Mouse (Mus musculus): ENCODE measurements around the gene Gm13285.
"Not testable (repeated sequence)": the region's sequence is repeated elsewhere in the genome, so short reads cannot be mapped to it uniquely, and the experiment has no call there.

Gm13285 gene

GRCm38 (mm10) chr4:88799365-88799764, at the start of gene Gm13285:
TSS of gene Gm13285 (plus strand) at chr4:88799665.
- not testable (repeated sequence) for DNase-seq (ENCODE audit: low read depth, low spot score)

GRCm38 (mm10) chr4:88749926-88750325, 49.5 kb upstream of the Gm13285 start:
- DNase-seq (ENCODE audit: low read depth, low spot score) = no peak

GRCm38 (mm10) chr4:88754818-88755340, 44.6 kb upstream of the Gm13285 start, which contains the start of gene Gm13271:
TSS of gene Gm13271 (plus strand) at chr4:88754868.
- DNase-seq (ENCODE audit: low read depth, low spot score) = not testable (repeated sequence)

GRCm38 (mm10) chr4:88756581-88757513, 42.6 kb upstream of the Gm13285 start:
- not testable (repeated sequence) for DNase-seq (ENCODE audit: low read depth, low spot score)

GRCm38 (mm10) chr4:88757628-88758031, 41.8 kb upstream of the Gm13285 start:
- DNase-seq (ENCODE audit: low read depth, low spot score) = peak; percentile 68

- not testable (repeated sequence) for DNase-seq (ENCODE audit: low read depth, low spot score)
Observed at GRCm38 (mm10) chr4:88758751-88759150, 40.7 kb upstream of the Gm13285 start.

GRCm38 (mm10) chr4:88759610-88760268, 39.7 kb upstream of the Gm13285 start, which contains the start of gene Gm13283:
TSS of gene Gm13283 (plus strand) at chr4:88760119.
- not testable (repeated sequence) for DNase-seq (ENCODE audit: low read depth, low spot score)

GRCm38 (mm10) chr4:88760431-88760830, 39.0 kb upstream of the Gm13285 start:
- peak; percentile 35 for DNase-seq (ENCODE audit: low read depth, low spot score)

- DNase-seq (ENCODE audit: low read depth, low spot score) = not testable (repeated sequence)
Observed at GRCm38 (mm10) chr4:88761776-88762175, 37.7 kb upstream of the Gm13285 start.

GRCm38 (mm10) chr4:88762341-88762740, 37.1 kb upstream of the Gm13285 start:
- not testable (repeated sequence) for DNase-seq (ENCODE audit: low read depth, low spot score)

- not testable (repeated sequence) for DNase-seq (ENCODE audit: low read depth, low spot score)
Observed at GRCm38 (mm10) chr4:88763384-88764018, 36.0 kb upstream of the Gm13285 start.

GRCm38 (mm10) chr4:88773534-88773933, 25.9 kb upstream of the Gm13285 start, which contains the start of gene Gm13290:
TSS of gene Gm13290 (plus strand) at chr4:88773834.
- not testable (repeated sequence) for DNase-seq (ENCODE audit: low read depth, low spot score)

GRCm38 (mm10) chr4:88776622-88777021, 22.8 kb upstream of the Gm13285 start, which contains the start of gene Gm13289:
TSS of gene Gm13289 (plus strand) at chr4:88776922.
- DNase-seq (ENCODE audit: low read depth, low spot score) = not testable (repeated sequence)

GRCm38 (mm10) chr4:88779550-88779949, 19.9 kb upstream of the Gm13285 start, which contains the start of gene Gm13272:
TSS of gene Gm13272 (plus strand) at chr4:88779850.
- not testable (repeated sequence) for DNase-seq (ENCODE audit: low read depth, low spot score)

GRCm38 (mm10) chr4:88780320-88780719, 19.1 kb upstream of the Gm13285 start:
- not testable (repeated sequence) for DNase-seq (ENCODE audit: low read depth, low spot score)

- not testable (repeated sequence) for DNase-seq (ENCODE audit: low read depth, low spot score)
Observed at GRCm38 (mm10) chr4:88781831-88782230, 17.6 kb upstream of the Gm13285 start, which contains the start of gene Ifnz. TSS of gene Ifnz (plus strand) at chr4:88782131.

GRCm38 (mm10) chr4:88782335-88782734, 17.1 kb upstream of the Gm13285 start:
- DNase-seq (ENCODE audit: low read depth, low spot score) = not testable (repeated sequence)

- DNase-seq (ENCODE audit: low read depth, low spot score) = not testable (repeated sequence)
Observed at GRCm38 (mm10) chr4:88785409-88785808, 14.1 kb upstream of the Gm13285 start, which contains the start of gene Gm13276. TSS of gene Gm13276 (plus strand) at chr4:88785709.

GRCm38 (mm10) chr4:88788402-88788801, 11.1 kb upstream of the Gm13285 start, which contains the start of gene Gm13277:
TSS of gene Gm13277 (plus strand) at chr4:88788632.
- not testable (repeated sequence) for DNase-seq (ENCODE audit: low read depth, low spot score)

GRCm38 (mm10) chr4:88791250-88791649, 8.2 kb upstream of the Gm13285 start, which contains the start of gene Gm13278:
TSS of gene Gm13278 (plus strand) at chr4:88791550.
- DNase-seq (ENCODE audit: low read depth, low spot score) = not testable (repeated sequence)

Data from telencephalon, adult 2 months (tissue).